Mouse (Mus musculus) lung, postnatal 10 days (tissue): ENCODE measurements around the gene Gadl1.
A peak's percentile ranks its signal among the peaks of the same experiment; 100 is the strongest.

Source experiments
- DNase-seq: peaks from one replicate; pipeline ENCODE4 v3.0.0; 2021

The Gadl1 gene

DNA sequence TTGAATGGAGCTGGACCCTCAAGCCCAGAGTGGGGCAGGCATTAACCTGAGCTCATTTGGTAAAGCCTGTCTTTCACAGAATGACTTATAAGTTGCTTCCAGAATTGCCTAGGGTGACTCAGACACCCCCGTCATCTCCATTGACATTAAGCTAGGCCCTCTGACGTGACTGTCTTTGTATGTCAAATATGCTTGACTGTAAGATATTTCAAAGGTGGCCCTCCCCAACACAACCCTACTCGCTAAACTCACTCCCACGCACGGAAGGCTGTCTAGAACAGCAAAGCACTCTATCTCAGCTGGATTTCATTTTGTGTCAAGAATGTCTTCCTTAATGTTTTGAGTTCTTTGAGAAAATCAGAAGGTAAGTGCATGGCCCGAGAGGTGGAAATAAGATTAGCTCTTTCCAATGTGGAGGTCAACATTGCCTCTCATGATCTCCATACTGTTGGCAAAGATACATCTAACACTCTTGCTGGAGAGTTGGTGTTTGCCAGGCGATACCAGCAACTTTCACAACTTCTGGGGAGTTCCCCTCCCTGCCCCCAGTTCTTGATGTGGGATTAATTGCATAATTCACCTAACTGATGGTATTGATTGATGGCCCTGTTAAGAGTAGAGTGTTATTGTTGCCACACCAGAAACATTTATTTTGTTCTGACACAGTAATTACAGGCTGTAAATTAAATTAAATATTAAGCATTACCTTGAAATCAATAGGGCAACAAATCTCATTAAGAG, 182.0 kb downstream of the Gadl1 start:
- DNase-seq = no peak

GRCm38 (mm10) chr9:116091921-116092320, 182.7 kb downstream of the Gadl1 start:
- peak; percentile 71 for DNase-seq

DNA sequence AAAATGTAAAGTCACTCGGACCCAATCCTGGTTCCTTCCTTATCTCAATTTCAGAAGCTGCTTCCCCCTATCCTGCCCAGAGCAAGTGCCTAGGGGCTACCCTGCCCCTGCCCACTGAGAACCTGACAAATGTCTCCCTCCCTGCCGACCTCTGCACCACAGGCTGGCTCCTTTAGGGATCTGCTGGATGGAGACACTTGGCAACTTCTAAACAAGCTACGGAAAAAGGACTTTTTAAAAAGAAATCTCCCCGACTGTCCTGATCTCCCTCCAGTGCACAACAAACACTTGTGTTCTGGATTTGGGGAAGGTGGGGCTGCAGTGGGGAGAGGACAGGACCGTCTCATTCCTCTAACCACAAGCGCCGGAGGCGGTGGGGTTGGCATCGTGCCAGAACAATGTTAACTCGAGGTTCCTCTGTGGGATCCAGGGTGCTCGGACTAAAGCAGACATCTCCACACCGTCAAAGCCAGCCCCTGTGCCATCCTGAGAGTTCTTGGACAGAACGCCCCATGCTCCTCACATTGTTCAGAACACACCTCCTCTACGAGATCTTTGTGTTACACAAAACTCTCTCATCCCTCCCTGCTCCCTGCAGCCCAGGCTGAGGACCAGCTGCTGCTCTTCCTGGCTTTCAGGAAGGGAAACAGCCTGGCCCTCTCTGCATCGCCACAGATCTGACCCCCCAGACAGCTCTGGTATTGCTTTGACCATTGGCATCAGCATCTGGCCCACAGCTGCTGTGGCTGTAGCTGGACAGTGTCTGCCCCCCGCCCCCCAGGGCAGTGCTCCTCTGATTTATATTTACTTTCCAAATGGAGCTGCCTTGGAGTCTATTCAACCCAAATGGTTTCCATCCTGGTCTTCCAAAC, 189.7 kb downstream of the Gadl1 start:
- DNase-seq = peak; percentile 84

GRCm38 (mm10) chr9:116099596-116099993, 190.3 kb downstream of the Gadl1 start:
- no peak for DNase-seq

DNA sequence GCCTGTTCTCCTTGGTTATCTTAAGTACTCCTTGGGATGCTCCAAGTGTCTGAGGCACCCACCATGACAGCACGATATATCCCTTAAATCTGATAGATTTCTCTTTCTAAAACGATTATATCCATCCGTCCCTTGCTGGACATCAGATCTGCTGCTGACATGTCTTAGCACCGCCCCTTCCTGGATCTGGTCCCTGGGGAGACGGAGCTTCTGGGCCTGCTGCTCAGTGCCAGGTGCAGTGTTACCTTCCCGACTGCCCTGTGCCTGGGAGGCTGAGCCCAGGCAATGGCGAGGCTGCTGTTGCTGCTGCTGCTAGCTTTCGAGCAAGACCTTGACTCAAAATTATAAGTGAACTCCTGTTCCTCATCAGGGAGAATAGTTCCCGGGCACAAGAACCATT, 190.8 kb downstream of the Gadl1 start:
- no peak for DNase-seq

- DNase-seq = peak; percentile 43
Measured at GRCm38 (mm10) chr9:116101842-116102241, 192.6 kb downstream of the Gadl1 start.

GRCm38 (mm10) chr9:116104770-116105169, 195.5 kb downstream of the Gadl1 start:
- DNase-seq = no peak

GRCm38 (mm10) chr9:116108729-116109128, 199.5 kb downstream of the Gadl1 start:
- DNase-seq = no peak

- DNase-seq = no peak
Measured at GRCm38 (mm10) chr9:116111149-116111970, 202.1 kb downstream of the Gadl1 start.

GRCm38 (mm10) chr9:116114339-116114738, 205.1 kb downstream of the Gadl1 start:
- peak; percentile 78 for DNase-seq

DNA sequence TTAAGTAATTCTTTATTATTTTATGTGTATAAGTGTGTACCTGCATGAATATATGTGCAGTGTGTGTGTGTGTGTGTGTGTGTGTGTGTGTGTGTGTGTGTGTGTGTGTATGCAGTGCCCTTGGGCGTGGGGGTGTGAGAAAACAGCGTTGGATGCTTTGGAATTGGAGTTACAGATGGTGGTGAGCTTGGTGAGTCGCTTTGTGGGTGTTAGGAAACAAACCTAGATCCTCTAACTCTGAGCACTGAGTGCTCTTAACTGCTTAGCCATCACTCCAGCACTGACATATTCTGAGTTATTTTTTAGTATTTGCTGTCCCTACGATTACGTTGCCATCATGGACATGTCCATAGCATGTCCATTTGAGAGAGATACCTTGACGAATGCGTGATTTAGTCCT, 206.6 kb downstream of the Gadl1 start:
- DNase-seq = no peak

GRCm38 (mm10) chr9:116118332-116118872, 209.1 kb downstream of the Gadl1 start:
- DNase-seq = no peak

- no peak for DNase-seq
Measured at GRCm38 (mm10) chr9:116119990-116120389, 210.7 kb downstream of the Gadl1 start.

DNA sequence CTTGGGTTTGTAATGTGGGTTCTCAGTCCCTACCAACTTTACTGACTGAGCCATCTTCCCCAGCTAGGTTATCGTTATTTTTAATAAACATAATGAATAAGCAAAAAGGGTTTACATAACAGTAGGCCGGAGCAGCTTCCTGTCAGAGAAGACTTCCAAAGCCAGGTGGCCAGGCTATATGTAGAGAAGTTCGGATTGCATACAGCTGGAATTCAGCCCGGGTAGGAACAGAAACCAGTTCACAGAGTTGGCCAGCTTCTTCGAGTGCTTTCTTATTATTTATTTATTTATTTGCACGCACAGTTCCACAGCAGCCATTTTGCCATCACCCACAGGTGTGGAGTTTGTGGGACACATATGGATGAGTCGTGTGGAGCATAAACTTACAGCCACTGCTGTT, 212.2 kb downstream of the Gadl1 start:
- no peak for DNase-seq

DNA sequence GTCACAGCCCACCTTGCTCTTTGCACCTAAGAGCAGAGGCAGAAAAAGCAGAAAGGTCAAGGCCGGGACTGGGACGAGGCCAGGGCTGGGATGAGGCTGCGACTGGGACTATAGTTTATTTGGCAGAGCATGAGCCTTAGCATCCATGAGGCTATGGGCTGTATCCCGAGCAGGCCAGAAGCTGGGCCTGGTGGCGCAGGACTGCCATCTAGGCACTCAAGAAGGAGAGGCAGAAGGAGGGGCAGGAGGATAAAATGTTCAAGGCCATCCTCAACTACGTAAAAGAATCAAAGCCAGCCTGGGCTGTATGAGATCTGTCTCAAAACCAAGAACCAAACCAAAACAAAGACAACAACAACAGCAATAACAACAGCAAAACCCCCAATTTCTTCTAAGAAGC, 213.3 kb downstream of the Gadl1 start:
- DNase-seq = no peak

- DNase-seq = peak; percentile 68
Measured at GRCm38 (mm10) chr9:116122969-116123589, 213.8 kb downstream of the Gadl1 start.
